Mouse (Mus musculus) lung, embryonic 14.5 days (tissue): ENCODE measurements at regions not wholly inside any gene's neighbourhood (a gene's known extent, or its start where the extent isn't known, plus 50 kb on each side); places are given as distances from the start of the nearest gene placed in this dataset.

Experiments
- ATAC-seq: fragments of 200-750 bp; cut with Nextera tagmentation; 2 replicates; pipeline ENCODE4 v1.8.0; 2017; ENCODE audit warnings: mild to moderate bottlenecking, moderate TSS enrichment, moderate library complexity; ENCODE audit not compliant: insufficient read depth
- DNase-seq: peaks from one replicate; pipeline ENCODE4 v3.0.0-alpha.2; 2015
- H3K27ac ChIP-seq: fragments of 300-500 bp; sonication (generic); 2 replicates; pipeline ENCODE4 v1.5.1; 2014; ENCODE audit warnings: low read depth, mild to moderate bottlenecking, moderate library complexity
- H3K27me3 ChIP-seq: fragments of 300-500 bp; sonication (generic); 2 replicates; pipeline ENCODE4 v1.6.1; 2014; ENCODE audit warnings: low read length, control low read depth; ENCODE audit not compliant: insufficient read depth
- H3K36me3 ChIP-seq: fragments of 300-500 bp; sonication (generic); 2 replicates; pipeline ENCODE4 v1.6.1; 2014; ENCODE audit warnings: control low read depth; ENCODE audit not compliant: insufficient read depth
- H3K4me1 ChIP-seq: fragments of 300-500 bp; sonication (generic); 2 replicates; pipeline ENCODE4 v1.6.1; 2014; ENCODE audit warnings: antibody characterized with exemption, control low read depth; ENCODE audit not compliant: insufficient read depth
- H3K4me2 ChIP-seq: fragments of 300-500 bp; sonication (generic); 2 replicates; pipeline ENCODE4 v1.6.1; 2014; ENCODE audit warnings: mild to moderate bottlenecking
- H3K4me3 ChIP-seq: fragments of 300-500 bp; sonication (generic); 2 replicates; pipeline ENCODE4 v1.5.1; 2014; ENCODE audit warnings: low read depth, low read length
- H3K9ac ChIP-seq: fragments of 300-500 bp; sonication (generic); 2 replicates; pipeline ENCODE4 v1.6.1; 2014
- H3K9me3 ChIP-seq: fragments of 300-500 bp; sonication (generic); 2 replicates; pipeline ENCODE4 v1.6.1; 2016; ENCODE audit warnings: low read depth, low read length, control low read depth
- CTCF ChIP-seq: IDR thresholded peaks from 2 replicates; pipeline ENCODE4 v1.5.1; 2016; ENCODE audit warnings: antibody characterized with exemption, low read depth
- WGBS: fragments of 180-500 bp; shearing (Covaris S2); extraction: QIAGEN DNeasy Blood & Tissue Kit; methylation state at CpG from one replicate; pipeline ENCODE4 v1.1.7; 2014; 5-methylcytosine and 5-hydroxymethylcytosine counted together

GRCm38 (mm10) chr15:70982719-70983118 lies 2851.6 kb upstream of the Gm6569 start:
- H3K36me3 ChIP-seq = no peaks in the 10 kb centered on the region
- no peak for DNase-seq
- no peak overlapping the region for H3K4me2 ChIP-seq
- TF ChIP-seq CTCF = no peak
- H3K4me1 ChIP-seq = no peaks in the 10 kb centered on the region
- no peak for ATAC-seq
- H3K27ac ChIP-seq = no peak overlapping the region
- H3K27me3 ChIP-seq = no peaks in the 10 kb centered on the region
- H3K9ac ChIP-seq = no peak overlapping the region
- 62% methylated on average over 3 of the region's 3 CpGs for WGBS
- no peak overlapping the region for H3K4me3 ChIP-seq
- H3K9me3 ChIP-seq = no peaks in the 10 kb centered on the region

- Histone ChIP-seq H3K9me3 (no peaks in the 10 kb centered on the region), H3K36me3 (no peaks in the 10 kb centered on the region), H3K27ac (no peak overlapping the region), H3K9ac (no peak overlapping the region), H3K27me3 (no peaks in the 10 kb centered on the region), H3K4me2 (no peak overlapping the region), H3K4me1 (no peaks in the 10 kb centered on the region), H3K4me3 (no peak overlapping the region)
- no peak for DNase-seq
- 91% methylated on average over 4 of the region's 4 CpGs for WGBS
- TF ChIP-seq CTCF = no peak
- no peak for ATAC-seq
Measured at GRCm38 (mm10) chr15:70987973-70988570, 2846.3 kb upstream of the Gm6569 start.

DNA sequence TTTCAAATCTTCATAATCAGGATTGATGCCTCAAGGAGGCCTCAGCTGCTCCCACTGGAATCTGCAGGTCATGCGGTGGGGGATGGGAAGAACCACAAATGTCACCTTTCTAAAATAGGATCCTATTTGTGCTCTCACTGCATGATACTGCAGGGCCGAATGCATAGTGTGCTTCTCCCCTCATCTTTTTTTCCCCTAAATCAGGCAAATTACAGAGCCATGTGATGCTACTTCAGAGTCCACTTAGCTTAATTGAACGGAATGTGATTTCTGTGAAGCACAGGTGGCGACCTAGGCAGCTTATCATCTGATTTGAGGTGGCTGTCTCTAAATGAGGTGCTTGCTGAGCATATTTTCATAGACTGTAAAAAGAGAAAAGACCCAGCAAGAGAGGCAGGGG lies 2841.0 kb upstream of the Gm6569 start:
- no peaks in the 10 kb centered on the region for H3K36me3 ChIP-seq

DNA sequence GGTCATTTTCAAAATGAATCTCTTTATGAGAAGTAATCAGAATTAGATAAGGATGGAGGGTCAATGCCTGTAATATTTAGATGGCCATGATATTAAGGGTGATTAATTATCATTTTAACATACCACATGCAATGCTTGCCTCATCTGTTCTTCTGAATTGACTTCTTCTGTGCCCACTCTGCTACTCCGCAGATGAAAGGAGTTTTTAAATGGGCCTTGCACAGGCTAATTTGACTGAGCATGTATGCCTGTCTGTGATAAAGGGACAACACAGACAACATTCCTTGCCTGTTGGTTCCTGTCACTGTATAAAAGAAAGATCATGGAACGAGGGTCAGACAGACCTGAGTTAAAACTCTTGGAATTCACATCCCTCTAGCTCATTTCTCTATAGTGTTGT lies 2824.0 kb upstream of the Gm6569 start:
- ATAC-seq (no peak), DNase-seq (no peak)
- no peaks in the 10 kb centered on the region for H3K27me3 ChIP-seq
- H3K4me3 ChIP-seq = no peak overlapping the region
- H3K4me1 ChIP-seq = no peaks in the 10 kb centered on the region
- H3K27ac ChIP-seq = no peak overlapping the region
- TF ChIP-seq CTCF = no peak
- H3K9me3 ChIP-seq = no peaks in the 10 kb centered on the region
- no peak overlapping the region for H3K4me2 ChIP-seq
- WGBS = 72% methylated on average over 2 of the region's 2 CpGs
- H3K9ac ChIP-seq = no peak overlapping the region
- H3K36me3 ChIP-seq = no peaks in the 10 kb centered on the region

More for the DNA sequence above, 2841.0 kb upstream of the Gm6569 start:
- 67% methylated on average over 4 of the region's 4 CpGs for WGBS
- ATAC-seq (no peak), DNase-seq (no peak)
- no peak for TF ChIP-seq CTCF
- Histone ChIP-seq H3K4me2 (no peak overlapping the region), H3K27me3 (no peaks in the 10 kb centered on the region), H3K4me1 (no peaks in the 10 kb centered on the region), H3K9ac (no peak overlapping the region), H3K4me3 (no peak overlapping the region), H3K9me3 (no peaks in the 10 kb centered on the region), H3K27ac (no peak overlapping the region)

GRCm38 (mm10) chr15:71010773-71011172 lies 2823.6 kb upstream of the Gm6569 start:
- Histone ChIP-seq H3K4me1 (no peaks in the 10 kb centered on the region), H3K4me2 (no peak overlapping the region), H3K36me3 (no peaks in the 10 kb centered on the region), H3K9ac (no peak overlapping the region), H3K9me3 (no peaks in the 10 kb centered on the region), H3K4me3 (no peak overlapping the region), H3K27ac (no peak overlapping the region), H3K27me3 (no peaks in the 10 kb centered on the region)
- 66% methylated on average over 5 of the region's 5 CpGs for WGBS
- no peak for DNase-seq
- no peak for ATAC-seq
- no peak for TF ChIP-seq CTCF

- H3K27me3 ChIP-seq = no peaks in the 10 kb centered on the region
- WGBS = 64% methylated on average over 5 of the region's 5 CpGs
Measured at GRCm38 (mm10) chr15:71054251-71054852, 2780.0 kb upstream of the Gm6569 start.

GRCm38 (mm10) chr15:71086367-71086997 lies 2747.9 kb upstream of the Gm6569 start:
- H3K27me3 ChIP-seq = no peaks in the 10 kb centered on the region
- H3K4me1 ChIP-seq = no peaks in the 10 kb centered on the region
- WGBS = 94% methylated on average over 1 of the region's 1 CpGs
- no peak for DNase-seq
- no peaks in the 10 kb centered on the region for H3K36me3 ChIP-seq
- H3K4me2 ChIP-seq = no peak overlapping the region
- TF ChIP-seq CTCF = no peak
- H3K9me3 ChIP-seq = no peaks in the 10 kb centered on the region
- no peak for ATAC-seq
- H3K4me3 ChIP-seq = no peak overlapping the region
- H3K27ac ChIP-seq = no peak overlapping the region
- H3K9ac ChIP-seq = no peak overlapping the region

More at GRCm38 (mm10) chr15:71054251-71054852, 2780.0 kb upstream of the Gm6569 start:
- Histone ChIP-seq H3K36me3 (no peaks in the 10 kb centered on the region), H3K9ac (no peak overlapping the region), H3K4me1 (no peaks in the 10 kb centered on the region), H3K4me2 (no peak overlapping the region), H3K4me3 (no peak overlapping the region), H3K27ac (no peak overlapping the region), H3K9me3 (no peaks in the 10 kb centered on the region)
- no peak for TF ChIP-seq CTCF
- DNase-seq (no peak), ATAC-seq (no peak)
